8 mouse cellular contexts compared by ENCODE assay signal in genomic region chrX:94288923-94289322, GRCm38 (mm10). TPM values are rescaled to one million over a fixed set of nuclear protein-coding genes. Genes with fewer than 3 reads are reported as not detected.
A peak's percentile ranks its signal among the peaks of the same experiment; 100 is the strongest.
DNase-seq lines count a peak whose midpoint lies in the region; ATAC-seq and TF ChIP-seq lines count a peak whose summit lies in the region.
"Had no signal": no experiment of that assay in that cellular context is flagged by ENCODE, and none has a peak within 500 bp of the region (broad histone marks: within the 10 kb centered on the region; RNA-seq: fewer than 3 reads in every experiment).

No protein-coding gene starts in this region.

- H3K79me2 ChIP-seq in CH12.LX (replicated peaks; ENCODE audit: control insufficient read depth, extremely low read depth, insufficient read depth, poor library complexity, severe bottlenecking), result no peaks in the 10 kb centered on the region

- peak; percentile 78 for TF ChIP-seq RAD21 in CH12.LX (IDR thresholded peaks at IDR 0.05; ENCODE audit: low read depth, low read length)

- no peaks in the 10 kb centered on the region for H3K4me1 ChIP-seq in CH12.LX (ENCODE audit: control insufficient read depth in 1 of 2, insufficient read depth in 2 of 2)
- H3K4me1 ChIP-seq in cortical plate, adult 2 months (ENCODE audit: control insufficient read depth, insufficient read depth, low read length), result no peaks in the 10 kb centered on the region
- H3K4me1 ChIP-seq: neural tube, embryonic 12.5 days had no signal

- no peak overlapping the region for H3K4me3 ChIP-seq in CH12.LX (replicated peaks in 1 of 3; ENCODE audit: low read depth in 2 of 3, low read length in 2 of 3, poor library complexity in 1 of 3)
- no peak overlapping the region for H3K4me3 ChIP-seq in cortical plate, adult 2 months (ENCODE audit: insufficient read depth, low read length)
- H3K4me3 ChIP-seq: neural tube, embryonic 12.5 days had no signal

- H3K9ac ChIP-seq in CH12.LX (ENCODE audit: insufficient read depth, low read depth), result no peak overlapping the region
- H3K9ac ChIP-seq: neural tube, embryonic 12.5 days had no signal

- H3K4me2 ChIP-seq in CH12.LX (ENCODE audit: insufficient read depth, low read depth, poor library complexity, severe bottlenecking), result no peak overlapping the region
- H3K4me2 ChIP-seq: neural tube, embryonic 12.5 days had no signal

- ATAC-seq in Patski, result no peak

- peak in 1 of 2 experiments; percentile 73; a peak in 2 of 4 replicates for TF ChIP-seq CTCF in CH12.LX (conservative IDR thresholded peaks at IDR 0.05 in 1 of 2, IDR thresholded peaks at IDR 0.05 in 1 of 2; ENCODE audit: low read depth in 2 of 2, low read length in 2 of 2)
- TF ChIP-seq CTCF in Patski (IDR thresholded peaks at IDR 0.05), result peak; percentile 73
- TF ChIP-seq CTCF in cortical plate, adult 2 months (IDR thresholded peaks at IDR 0.05; ENCODE audit: extremely low read depth, insufficient read depth, low read length), result peak; percentile 13; the same call in 1 of the 2 replicates

- intact Hi-C loops in left cerebral cortex, postnatal 10 days (cut with DNase I), result no loop called here

- no peak overlapping the region for H3K27ac ChIP-seq in CH12.LX (ENCODE audit: insufficient read depth, low read depth)
- H3K27ac ChIP-seq in cortical plate, adult 2 months (ENCODE audit: insufficient read depth, low read length), result no peak overlapping the region
- H3K27ac ChIP-seq: neural tube, embryonic 12.5 days had no signal

- dilution Hi-C loops in CH12.LX (cut with MboI; ENCODE audit: extremely low pct_ligation_motif_present, extremely low pct_unique_long_range_greater_than_20kb, low sequenced_read_pairs), result no loop called here

- DNase-seq in left cerebral cortex, adult 11 months (ENCODE audit: low spot score), result peak; percentile 7
- DNase-seq in left cerebral cortex, postnatal 10 days (ENCODE audit: extremely low spot score in 1 of 2, low spot score in 2 of 2), result no peak
- peak; percentile 59 for DNase-seq in CH12.LX (ENCODE audit: extremely low read depth)
- peak; percentile 6 for DNase-seq in Patski (ENCODE audit: low read depth, low spot score)
- peak; percentile 3 to 16 for DNase-seq in kidney, postnatal 4 days
- DNase-seq in spleen, postnatal 36 days (ENCODE audit: low spot score in 2 of 2), result peak; percentile 18 to 20

- in situ Hi-C loops in CH12.LX (cut with MboI; ENCODE audit: low pct_ligation_motif_present, low pct_unique_long_range_greater_than_20kb, low sequenced_read_pairs) (loop anchor here (25.0 kb wide), 1 partner anchor 248 kb away; the partner anchor contains the start of gene Maged1), Patski (cut with MboI; ENCODE audit: low pct_unique_long_range_greater_than_20kb) (no loop called here)

- H3K27me3 ChIP-seq in CH12.LX (replicated peaks) (no peaks in the 10 kb centered on the region), Patski (peaks cover 42% of the 10 kb centered on the region)

- CTCF ChIA-PET in Patski (lab: Charles Lee), result interaction anchor here (0.7 to 1.2 kb wide), 6 partner anchors 9 to 253 kb away, joined by 3 to 4 read pairs (median 3); partner anchors contain the start of gene Maged1

- TF ChIP-seq EP300 in CH12.LX (IDR thresholded peaks at IDR 0.05; ENCODE audit: low read length), result no peak

- H3K9me3 ChIP-seq in CH12.LX (replicated peaks; ENCODE audit: low read length), result no peaks in the 10 kb centered on the region
- H3K9me3 ChIP-seq: neural tube, embryonic 12.5 days had no signal

- POLR2A ChIA-PET in Patski (lab: Charles Lee), result no interaction called here

- TF ChIP-seq POLR2A in CH12.LX (IDR thresholded peaks at IDR 0.05; ENCODE audit: low read depth, low read length), result no peak
- no peak for TF ChIP-seq POLR2A in cortical plate, adult 2 months (IDR thresholded peaks at IDR 0.05; ENCODE audit: extremely low read depth, insufficient read depth, low read length)

- no peaks in the 10 kb centered on the region for H3K36me3 ChIP-seq in CH12.LX (replicated peaks in 1 of 2; ENCODE audit: control insufficient read depth in 1 of 2, insufficient read depth in 1 of 2, low read length in 1 of 2)
- H3K36me3 ChIP-seq: neural tube, embryonic 12.5 days had no signal

TF ChIP-seq in CH12.LX, 34 proteins besides CTCF, POLR2A, EP300 and RAD21:
- no peak for TF ChIP-seq USF1 (IDR thresholded peaks at IDR 0.05; ENCODE audit: low read depth, low read length)
- peak; percentile 62; the same call in 1 of the 2 replicates for TF ChIP-seq ZNF384 (IDR thresholded peaks at IDR 0.05; ENCODE audit: low read depth, low read length)
- TF ChIP-seq SMC3 (IDR thresholded peaks at IDR 0.05; ENCODE audit: low read depth, low read length), result peak; percentile 58

RNA-seq across cellular contexts. Expression of gene Klhl15, which starts 54.5 kb away (rescaled TPM):
- total RNA-seq in left cerebral cortex, postnatal 10 days (2021), result 10 to 100 TPM; 21.5 to 22.8 TPM
- 5.3 and 7.9 TPM in 2 replicates for total RNA-seq in CH12.LX (2012; rRNA removed)
- total RNA-seq in CH12.LX (2014; rRNA removed), result 8.1 and 8.4 TPM in 2 replicates
- polyA plus RNA-seq in CH12.LX (2012; ENCODE audit: insufficient read length, low read depth), result 9.4 TPM in 2 replicates
- 6.5 TPM for polyA plus RNA-seq in Patski (2021)
- polyA plus RNA-seq in cortical plate, adult 2 months (2012; rRNA removed), result 7.2 TPM in 2 replicates

Comparison
In these comparisons a context has a peak if more than half of its experiments do, and no peak if none do; other contexts are left out.
1. DNase-seq: peak in left cerebral cortex, adult 11 months (single experiment), CH12.LX (single experiment), Patski (single experiment), kidney, postnatal 4 days (2 of 2) and spleen, postnatal 36 days (2 of 2); none in left cerebral cortex, postnatal 10 days (0 of 2).